Mouse (Mus musculus): ENCODE results near the gene Phxr2. TPM values are rescaled to one million over a fixed set of nuclear protein-coding genes. Genes with fewer than 3 reads are reported as not detected.

The Phxr2 gene
- polyA plus RNA-seq, 1 experiment: not detected

DNA sequence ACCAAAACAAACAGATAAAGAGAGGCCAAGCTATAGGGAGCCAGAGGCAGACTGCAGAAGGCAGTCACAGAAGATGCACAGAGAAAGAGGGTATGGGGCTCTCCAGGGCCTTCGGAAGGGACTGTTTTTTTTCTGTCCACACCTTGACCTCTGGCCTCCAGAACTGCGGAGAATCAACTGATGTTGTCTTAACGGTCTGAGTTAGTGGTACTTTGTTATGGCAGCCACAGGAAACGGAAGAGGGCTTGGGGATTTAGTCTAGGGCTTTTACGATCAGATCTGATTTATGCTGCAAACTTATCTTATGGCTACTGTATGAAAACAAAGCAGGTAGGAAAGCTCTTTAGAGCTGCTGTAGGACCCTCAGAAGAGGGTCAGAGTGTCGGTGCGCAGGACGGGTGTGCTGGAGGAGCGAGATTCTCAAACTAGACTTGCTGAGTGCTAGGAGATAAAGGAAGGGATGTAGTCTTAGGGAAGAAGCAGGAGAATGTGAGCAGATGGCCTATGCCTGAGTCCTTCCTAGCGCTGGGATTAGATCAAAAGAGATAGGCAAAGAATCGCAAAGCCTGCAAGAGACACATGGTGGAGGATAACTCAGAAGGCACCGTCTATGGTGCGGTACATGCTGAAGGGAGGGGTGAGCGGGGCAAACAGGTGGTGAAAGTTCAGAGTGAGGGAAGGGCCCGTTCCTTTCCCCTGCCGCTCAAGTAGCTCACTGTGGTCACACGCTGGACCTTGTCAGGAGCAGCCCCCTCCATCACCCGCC, 10.5 kb downstream of the Phxr2 start:
- H3K27me3 ChIP-seq (ENCODE audit: control insufficient read depth, insufficient read depth, insufficient read length): no peaks in the 10 kb centered on the region
- H3K36me3 ChIP-seq (ENCODE audit: control insufficient read depth, insufficient read depth): peaks cover 3% of the 10 kb centered on the region
- no peak overlapping the region for H3K4me3 ChIP-seq (ENCODE audit: insufficient read depth, poor library complexity, severe bottlenecking)
- H3ac ChIP-seq (ENCODE audit: control insufficient read depth, insufficient read length, low read depth): no peak overlapping the region
- peaks cover 7% of the 10 kb centered on the region for H3K79me3 ChIP-seq (ENCODE audit: low read depth)
- no peak for TF ChIP-seq MYOG (IDR thresholded peaks at IDR 0.05; ENCODE audit: control insufficient read depth, extremely low read depth, insufficient read length)
- no peak for TF ChIP-seq CEBPB (IDR thresholded peaks at IDR 0.05; ENCODE audit: low read depth)
- no peak for TF ChIP-seq FOSL1 (IDR thresholded peaks at IDR 0.05; ENCODE audit: insufficient read depth, low read length, poor library complexity, severe bottlenecking)
- TF ChIP-seq USF1 (IDR thresholded peaks at IDR 0.05; ENCODE audit: low read depth): no peak
- TF ChIP-seq CTCF (IDR thresholded peaks at IDR 0.05; ENCODE audit: control insufficient read depth, insufficient read depth, insufficient read length): no peak
- no peak for TF ChIP-seq MAX (IDR thresholded peaks at IDR 0.05)
- no peak for TF ChIP-seq MYOD1 (IDR thresholded peaks at IDR 0.05; ENCODE audit: control insufficient read depth, insufficient read length, low read depth)
- peaks cover 25% of the 10 kb centered on the region for H3K79me2 ChIP-seq (ENCODE audit: control insufficient read depth, insufficient read depth)

- Histone ChIP-seq H3ac (ENCODE audit: control insufficient read depth, insufficient read length, low read depth) (no peak overlapping the region), H3K79me3 (ENCODE audit: low read depth) (peaks cover 13% of the 10 kb centered on the region), H3K27me3 (ENCODE audit: control insufficient read depth, insufficient read depth, insufficient read length) (no peaks in the 10 kb centered on the region), H3K4me3 (ENCODE audit: insufficient read depth, poor library complexity, severe bottlenecking) (no peak overlapping the region), H3K36me3 (ENCODE audit: control insufficient read depth, insufficient read depth) (peaks cover 17% of the 10 kb centered on the region), H3K79me2 (ENCODE audit: control insufficient read depth, insufficient read depth) (peaks cover 36% of the 10 kb centered on the region)
- no peak for TF ChIP-seq MYOG (IDR thresholded peaks at IDR 0.05; ENCODE audit: control insufficient read depth, extremely low read depth, insufficient read length)
- TF ChIP-seq CEBPB (IDR thresholded peaks at IDR 0.05; ENCODE audit: low read depth): no peak
- TF ChIP-seq CTCF (IDR thresholded peaks at IDR 0.05; ENCODE audit: control insufficient read depth, insufficient read depth, insufficient read length): no peak
- no peak for TF ChIP-seq MYOD1 (IDR thresholded peaks at IDR 0.05; ENCODE audit: control insufficient read depth, insufficient read length, low read depth)
- no peak for TF ChIP-seq USF1 (IDR thresholded peaks at IDR 0.05; ENCODE audit: low read depth)
- TF ChIP-seq FOSL1 (IDR thresholded peaks at IDR 0.05; ENCODE audit: insufficient read depth, low read length, poor library complexity, severe bottlenecking): no peak
- TF ChIP-seq MAX (IDR thresholded peaks at IDR 0.05): no peak
Observed at GRCm38 (mm10) chr10:99114295-99114694, 11.8 kb downstream of the Phxr2 start.

- Histone ChIP-seq H3K4me3 (ENCODE audit: insufficient read depth, poor library complexity, severe bottlenecking) (no peak overlapping the region), H3K36me3 (ENCODE audit: control insufficient read depth, insufficient read depth) (peaks cover 23% of the 10 kb centered on the region)
Observed at GRCm38 (mm10) chr10:99113533-99113932, 12.6 kb downstream of the Phxr2 start.

DNA sequence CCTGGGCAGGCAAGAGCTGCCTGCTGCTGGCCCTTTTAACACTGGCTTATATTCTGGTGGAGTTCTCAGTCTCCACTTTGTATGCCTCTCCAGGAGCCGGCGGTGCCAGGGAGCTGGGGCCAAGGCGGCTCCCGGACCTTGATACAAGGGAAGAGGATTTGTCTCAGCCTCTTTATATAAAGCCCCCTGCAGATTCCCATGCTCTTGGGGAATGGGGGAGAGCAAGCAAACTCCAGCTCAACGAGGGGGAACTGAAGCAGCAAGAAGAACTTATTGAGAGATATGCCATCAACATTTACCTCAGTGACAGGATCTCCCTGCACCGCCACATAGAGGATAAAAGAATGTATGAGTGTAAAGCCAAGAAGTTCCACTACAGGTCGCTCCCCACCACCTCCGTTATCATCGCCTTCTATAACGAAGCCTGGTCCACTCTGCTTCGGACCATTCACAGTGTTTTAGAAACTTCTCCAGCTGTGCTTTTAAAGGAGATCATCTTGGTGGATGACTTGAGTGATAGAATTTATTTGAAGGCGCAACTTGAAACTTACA, 17.6 kb downstream of the Phxr2 start:
- Histone ChIP-seq H3K79me3 (ENCODE audit: low read depth) (peaks cover 20% of the 10 kb centered on the region), H3K36me3 (ENCODE audit: control insufficient read depth, insufficient read depth) (peaks cover 23% of the 10 kb centered on the region), H3K4me3 (ENCODE audit: insufficient read depth, poor library complexity, severe bottlenecking) (peak overlapping the region; percentile 90), H3K27me3 (ENCODE audit: control insufficient read depth, insufficient read depth, insufficient read length) (no peaks in the 10 kb centered on the region), H3ac (ENCODE audit: control insufficient read depth, insufficient read length, low read depth) (peak overlapping the region; percentile 88), H3K79me2 (ENCODE audit: control insufficient read depth, insufficient read depth) (peaks cover 42% of the 10 kb centered on the region)
- no peak for TF ChIP-seq CTCF (IDR thresholded peaks at IDR 0.05; ENCODE audit: control insufficient read depth, insufficient read depth, insufficient read length)
- TF ChIP-seq USF1 (IDR thresholded peaks at IDR 0.05; ENCODE audit: low read depth): no peak
- TF ChIP-seq MYOG (IDR thresholded peaks at IDR 0.05; ENCODE audit: control insufficient read depth, extremely low read depth, insufficient read length): no peak
- TF ChIP-seq FOSL1 (IDR thresholded peaks at IDR 0.05; ENCODE audit: insufficient read depth, low read length, poor library complexity, severe bottlenecking): no peak
- no peak for TF ChIP-seq MYOD1 (IDR thresholded peaks at IDR 0.05; ENCODE audit: control insufficient read depth, insufficient read length, low read depth)
- no peak for TF ChIP-seq MAX (IDR thresholded peaks at IDR 0.05)
- TF ChIP-seq CEBPB (IDR thresholded peaks at IDR 0.05; ENCODE audit: low read depth): no peak

More at GRCm38 (mm10) chr10:99113533-99113932, 12.6 kb downstream of the Phxr2 start:
- Histone ChIP-seq H3ac (ENCODE audit: control insufficient read depth, insufficient read length, low read depth) (no peak overlapping the region), H3K27me3 (ENCODE audit: control insufficient read depth, insufficient read depth, insufficient read length) (no peaks in the 10 kb centered on the region), H3K79me2 (ENCODE audit: control insufficient read depth, insufficient read depth) (peaks cover 43% of the 10 kb centered on the region), H3K79me3 (ENCODE audit: low read depth) (peaks cover 17% of the 10 kb centered on the region)
- no peak for TF ChIP-seq MYOD1 (IDR thresholded peaks at IDR 0.05; ENCODE audit: control insufficient read depth, insufficient read length, low read depth)
- TF ChIP-seq CEBPB (IDR thresholded peaks at IDR 0.05; ENCODE audit: low read depth): no peak
- TF ChIP-seq MAX (IDR thresholded peaks at IDR 0.05): no peak
- no peak for TF ChIP-seq MYOG (IDR thresholded peaks at IDR 0.05; ENCODE audit: control insufficient read depth, extremely low read depth, insufficient read length)
- TF ChIP-seq CTCF (IDR thresholded peaks at IDR 0.05; ENCODE audit: control insufficient read depth, insufficient read depth, insufficient read length): no peak
- no peak for TF ChIP-seq FOSL1 (IDR thresholded peaks at IDR 0.05; ENCODE audit: insufficient read depth, low read length, poor library complexity, severe bottlenecking)
- TF ChIP-seq USF1 (IDR thresholded peaks at IDR 0.05; ENCODE audit: low read depth): no peak

DNA sequence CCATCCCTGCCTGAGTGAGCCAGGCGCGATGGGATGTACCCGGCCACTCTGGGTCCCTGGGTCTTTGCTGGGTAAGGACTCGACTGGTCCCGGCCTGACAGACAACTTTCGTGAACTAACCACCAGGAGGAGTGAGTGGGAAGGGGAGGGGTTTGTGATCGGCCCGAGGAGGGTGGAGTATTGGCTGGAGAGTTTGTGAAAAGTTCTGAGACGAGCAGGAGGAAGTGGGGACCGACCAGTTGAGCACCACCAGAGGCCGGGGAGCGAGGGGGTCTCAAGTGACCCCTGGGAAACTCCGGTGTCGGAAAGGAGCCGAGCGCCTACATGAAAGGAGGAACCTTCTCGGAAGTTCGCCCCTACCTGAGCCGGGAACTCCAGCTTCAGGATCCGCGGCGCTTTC, 18.2 kb downstream of the Phxr2 start, which contains the start of gene Galnt4:
TSS of gene Galnt4 (plus strand) at position 196 of the 400 bp plus-strand sequence.
- Histone ChIP-seq H3K4me3 (ENCODE audit: insufficient read depth, poor library complexity, severe bottlenecking) (peak within 1 kb of the TSS; percentile 90), H3K79me2 (ENCODE audit: control insufficient read depth, insufficient read depth) (peaks cover 42% of the 10 kb centered on the region), H3K79me3 (ENCODE audit: low read depth) (peaks cover 18% of the 10 kb centered on the region), H3K27me3 (ENCODE audit: control insufficient read depth, insufficient read depth, insufficient read length) (no peaks in the 10 kb centered on the region), H3K36me3 (ENCODE audit: control insufficient read depth, insufficient read depth) (peaks cover 23% of the 10 kb centered on the region), H3ac (ENCODE audit: control insufficient read depth, insufficient read length, low read depth) (peak within 1 kb of the TSS; percentile 93)
- TF ChIP-seq CEBPB (IDR thresholded peaks at IDR 0.05; ENCODE audit: low read depth): no peak
- TF ChIP-seq CTCF (IDR thresholded peaks at IDR 0.05; ENCODE audit: control insufficient read depth, insufficient read depth, insufficient read length): peak; percentile 37

All from C2C12 (cell line).